Mouse (Mus musculus) heart, embryonic 16.5 days (tissue): ENCODE results near the gene A3galt2. TPM values are rescaled to one million over a fixed set of nuclear protein-coding genes. Genes with fewer than 3 reads are reported as not detected.

ENCODE experiments used
- ATAC-seq: fragments of 200-750 bp; cut with Nextera tagmentation; replicated peaks from 2 replicates; pipeline ENCODE4 v1.8.0; 2017; ENCODE audit warnings: moderate number of reproducible peaks; ENCODE audit not compliant: insufficient read depth, low FRiP score; ENCODE audit errors: extremely low read depth
- H3K27ac ChIP-seq: fragments of 300-500 bp; sonication (generic); 2 replicates; pipeline ENCODE4 v1.5.1; 2014; ENCODE audit warnings: mild to moderate bottlenecking, low read length, control low read depth, moderate library complexity
- H3K27me3 ChIP-seq: fragments of 300-500 bp; sonication (generic); 2 replicates; pipeline ENCODE4 v1.6.1; 2014; ENCODE audit warnings: low read length, mixed read lengths; ENCODE audit not compliant: control insufficient read depth, insufficient read depth
- H3K36me3 ChIP-seq: fragments of 300-500 bp; sonication (generic); 2 replicates; pipeline ENCODE4 v1.6.1; 2014; ENCODE audit not compliant: control insufficient read depth, insufficient read depth
- H3K4me1 ChIP-seq: fragments of 300-500 bp; sonication (generic); 2 replicates; pipeline ENCODE4 v1.6.1; 2014; ENCODE audit warnings: low read length, mixed read lengths; ENCODE audit not compliant: control insufficient read depth, insufficient read depth
- H3K4me2 ChIP-seq: fragments of 300-500 bp; sonication (generic); 2 replicates; pipeline ENCODE4 v1.6.1; 2014; ENCODE audit warnings: low read depth, mild to moderate bottlenecking, control low read depth, low read length
- H3K4me3 ChIP-seq: fragments of 300-500 bp; sonication (generic); 2 replicates; pipeline ENCODE4 v1.5.1; 2014; ENCODE audit warnings: mild to moderate bottlenecking, control low read depth, low read length
- H3K9ac ChIP-seq: fragments of 300-500 bp; sonication (generic); 2 replicates; pipeline ENCODE4 v1.6.1; 2014; ENCODE audit warnings: low read length, control low read depth
- H3K9me3 ChIP-seq: fragments of 300-500 bp; sonication (generic); replicated peaks from 2 replicates; pipeline ENCODE4 v1.6.1; 2016; ENCODE audit warnings: low read length; ENCODE audit not compliant: control insufficient read depth
- whole genome bisulfite sequencing: fragments of 180-500 bp; shearing (Covaris S2); extraction: QIAGEN DNeasy Blood & Tissue Kit; methylation state at CpG from one replicate; pipeline ENCODE4 v1.1.7; 2014; 5-methylcytosine and 5-hydroxymethylcytosine counted together
- polyA plus RNA-seq: library from polyadenylated mRNA; unstranded; fragments of >200 nt; fragmentation: Nextera tagmentation; extraction: Ambion mirVana; gene quantifications from 2 replicates; pipeline ENCODE4 v1.2.1, GENCODE M21; 2015

Gene A3galt2
- polyA plus RNA-seq, 1 experiment from 2014 or later: 0.11 TPM

GRCm38 (mm10) chr4:128734217-128734616 lies 20.9 kb upstream of the A3galt2 start:
- Histone ChIP-seq H3K9ac (peak overlapping the region; percentile 48), H3K4me3 (peak overlapping the region; percentile 15; the same call in 1 of the 2 replicates), H3K36me3 (no peaks in the 10 kb centered on the region), H3K4me2 (peak overlapping the region; percentile 47), H3K27ac (peak overlapping the region; percentile 90), H3K4me1 (peaks cover 83% of the 10 kb centered on the region), H3K27me3 (no peaks in the 10 kb centered on the region), H3K9me3 (no peaks in the 10 kb centered on the region)
- 10% methylated on average over 5 of the region's 5 CpGs for WGBS
- ATAC-seq: peak; percentile 75

- peaks cover 75% of the 10 kb centered on the region for H3K4me1 ChIP-seq
- peak; percentile 8; the same call in 1 of the 2 replicates for ATAC-seq
- peak overlapping the region; percentile 44 for H3K9ac ChIP-seq
- H3K4me2 ChIP-seq: peak overlapping the region; percentile 47
- H3K4me3 ChIP-seq: peak overlapping the region; percentile 9; the same call in 1 of the 2 replicates
- H3K27me3 ChIP-seq: no peaks in the 10 kb centered on the region
- WGBS: 52% methylated on average over 18 of the region's 18 CpGs
- no peaks in the 10 kb centered on the region for H3K9me3 ChIP-seq
- H3K36me3 ChIP-seq: no peaks in the 10 kb centered on the region
- H3K27ac ChIP-seq: peak overlapping the region; percentile 90
These were observed 20.2 kb upstream of the A3galt2 start for GRCm38 (mm10) chr4:128734721-128735671.

GRCm38 (mm10) chr4:128737137-128737589 lies 18.0 kb upstream of the A3galt2 start:
- Histone ChIP-seq H3K4me2 (peak overlapping the region; percentile 39), H3K4me3 (0 out of 2 replicates have a peak overlapping the region, but pooled peaks have one; percentile 1), H3K36me3 (no peaks in the 10 kb centered on the region), H3K9me3 (no peaks in the 10 kb centered on the region), H3K27ac (peak overlapping the region; percentile 82), H3K4me1 (peaks cover 67% of the 10 kb centered on the region), H3K9ac (peak overlapping the region; percentile 67), H3K27me3 (no peaks in the 10 kb centered on the region)
- WGBS: 36% methylated on average over 6 of the region's 6 CpGs
- no peak; the same call in 1 of the 2 replicates for ATAC-seq

GRCm38 (mm10) chr4:128737825-128738610 lies 17.1 kb upstream of the A3galt2 start:
- Histone ChIP-seq H3K4me1 (peaks cover 65% of the 10 kb centered on the region), H3K36me3 (no peaks in the 10 kb centered on the region), H3K9me3 (no peaks in the 10 kb centered on the region), H3K9ac (peak overlapping the region; percentile 62; the same call in 1 of the 2 replicates), H3K4me3 (no peak overlapping the region), H3K27ac (peak overlapping the region; percentile 82), H3K27me3 (no peaks in the 10 kb centered on the region), H3K4me2 (peak overlapping the region; percentile 39)
- ATAC-seq: no peak
- 52% methylated on average over 14 of the region's 14 CpGs for WGBS

GRCm38 (mm10) chr4:128740878-128741277 lies 14.3 kb upstream of the A3galt2 start:
- Histone ChIP-seq H3K4me1 (peaks cover 36% of the 10 kb centered on the region), H3K27me3 (no peaks in the 10 kb centered on the region), H3K9me3 (no peaks in the 10 kb centered on the region), H3K4me2 (no peak overlapping the region), H3K36me3 (peaks cover 22% of the 10 kb centered on the region), H3K9ac (no peak overlapping the region), H3K4me3 (no peak overlapping the region), H3K27ac (no peak overlapping the region)
- ATAC-seq: no peak
- WGBS: 56% methylated on average over 1 of the region's 1 CpGs

GRCm38 (mm10) chr4:128741906-128742305 lies 13.3 kb upstream of the A3galt2 start:
- Histone ChIP-seq H3K4me2 (no peak overlapping the region), H3K36me3 (peaks cover 32% of the 10 kb centered on the region), H3K4me3 (no peak overlapping the region), H3K27me3 (no peaks in the 10 kb centered on the region), H3K9ac (no peak overlapping the region), H3K4me1 (peaks cover 26% of the 10 kb centered on the region), H3K9me3 (no peaks in the 10 kb centered on the region), H3K27ac (no peak overlapping the region)
- WGBS: 54% methylated on average over 5 of the region's 5 CpGs
- ATAC-seq: no peak

GRCm38 (mm10) chr4:128742379-128742970 lies 12.7 kb upstream of the A3galt2 start:
- WGBS: 63% methylated on average over 10 of the region's 10 CpGs
- Histone ChIP-seq H3K4me3 (no peak overlapping the region), H3K4me1 (peaks cover 23% of the 10 kb centered on the region), H3K36me3 (peaks cover 38% of the 10 kb centered on the region), H3K9me3 (no peaks in the 10 kb centered on the region), H3K4me2 (no peak overlapping the region), H3K27me3 (no peaks in the 10 kb centered on the region), H3K27ac (no peak overlapping the region), H3K9ac (no peak overlapping the region)
- ATAC-seq: no peak

- 77% methylated on average over 12 of the region's 12 CpGs for WGBS
- H3K27me3 ChIP-seq: no peaks in the 10 kb centered on the region
- no peak for ATAC-seq
- no peak overlapping the region for H3K9ac ChIP-seq
- no peaks in the 10 kb centered on the region for H3K9me3 ChIP-seq
- no peak overlapping the region for H3K27ac ChIP-seq
- H3K4me3 ChIP-seq: no peak overlapping the region
- H3K4me1 ChIP-seq: peaks cover 24% of the 10 kb centered on the region
- peaks cover 44% of the 10 kb centered on the region for H3K36me3 ChIP-seq
- no peak overlapping the region for H3K4me2 ChIP-seq
These were observed 12.0 kb upstream of the A3galt2 start for GRCm38 (mm10) chr4:128743031-128743626.
